Mouse (Mus musculus) ES-Bruce4 (cell line): ENCODE data around the gene Prg2. TPM values are rescaled to one million over a fixed set of nuclear protein-coding genes. Genes with fewer than 3 reads are reported as not detected.

ENCODE experiments used
- H3K27ac ChIP-seq: 2 replicates; pipeline ENCODE4 v1.5.1; 2012; ENCODE audit warnings: low read length, inconsistent platforms; ENCODE audit not compliant: insufficient read depth
- H3K27me3 ChIP-seq: 2 replicates; pipeline ENCODE4 v1.6.1; 2012; ENCODE audit warnings: mild to moderate bottlenecking, low read length, inconsistent platforms; ENCODE audit not compliant: control insufficient read depth, poor library complexity, insufficient read depth, severe bottlenecking
- H3K36me3 ChIP-seq: 2 replicates; pipeline ENCODE4 v1.6.1; 2012; ENCODE audit warnings: inconsistent platforms, mild to moderate bottlenecking, low read length, moderate library complexity; ENCODE audit not compliant: control insufficient read depth, poor library complexity, insufficient read depth, severe bottlenecking
- H3K4me1 ChIP-seq: one replicate; pipeline ENCODE4 v1.8.1; 2011; ENCODE audit warnings: low read length; ENCODE audit not compliant: control insufficient read depth, insufficient read depth
- H3K4me3 ChIP-seq: 2 replicates; pipeline ENCODE4 v1.5.1; 2011; ENCODE audit warnings: low read depth, mild to moderate bottlenecking, low read length
- H3K9ac ChIP-seq: 2 replicates; pipeline ENCODE4 v1.6.1; 2012; ENCODE audit warnings: low read depth, mild to moderate bottlenecking, inconsistent platforms; ENCODE audit not compliant: poor library complexity, severe bottlenecking
- H3K9me3 ChIP-seq: replicated peaks from 2 replicates; pipeline ENCODE4 v1.6.1; 2012; ENCODE audit warnings: mild to moderate bottlenecking, low read length, inconsistent platforms; ENCODE audit not compliant: control insufficient read depth, poor library complexity, insufficient read depth, severe bottlenecking
- CTCF ChIP-seq: IDR thresholded peaks from one replicate; pipeline ENCODE4 v1.8.1; 2011; ENCODE audit warnings: low read depth, low read length
- EP300 ChIP-seq: IDR thresholded peaks from 2 replicates; pipeline ENCODE4 v1.6.1; 2011; ENCODE audit warnings: low read depth, low read length; ENCODE audit not compliant: insufficient read depth
- POLR2A ChIP-seq: IDR thresholded peaks from one replicate; pipeline ENCODE4 v1.8.1; 2011; ENCODE audit warnings: low read length; ENCODE audit not compliant: insufficient read depth
- polyA plus RNA-seq: library from polyadenylated mRNA; stranded (reverse); fragments of >200 nt; gene quantifications from 2 replicates; pipeline ENCODE4 v1.2.4, GENCODE M21; 2011; ENCODE audit warnings: low read depth; ENCODE audit not compliant: missing spikeins, insufficient read depth, insufficient read length

The Prg2 gene
- polyA plus RNA-seq, 1 experiment, result not detected

- Histone ChIP-seq H3K9ac (no peak overlapping the region), H3K4me3 (no peak overlapping the region), H3K4me1 (no peaks in the 10 kb centered on the region), H3K9me3 (no peaks in the 10 kb centered on the region), H3K27ac (no peak overlapping the region), H3K27me3 (no peaks in the 10 kb centered on the region), H3K36me3 (no peaks in the 10 kb centered on the region)
- TF ChIP-seq POLR2A (no peak), EP300 (no peak), CTCF (no peak)
Measured at GRCm38 (mm10) chr2:84964111-84964801, 16.0 kb upstream of the Prg2 start.

- TF ChIP-seq CTCF (no peak), POLR2A (no peak), EP300 (no peak)
- no peaks in the 10 kb centered on the region for H3K36me3 ChIP-seq
Measured at GRCm38 (mm10) chr2:84967318-84967991, 12.8 kb upstream of the Prg2 start.

GRCm38 (mm10) chr2:84975580-84975979 lies 4.7 kb upstream of the Prg2 start:
- TF ChIP-seq POLR2A (no peak), EP300 (no peak), CTCF (no peak)
- H3K9me3 ChIP-seq, result no peaks in the 10 kb centered on the region
- no peak overlapping the region for H3K4me3 ChIP-seq
- H3K27ac ChIP-seq, result no peak overlapping the region
- no peaks in the 10 kb centered on the region for H3K36me3 ChIP-seq
- no peak overlapping the region for H3K9ac ChIP-seq
- no peaks in the 10 kb centered on the region for H3K4me1 ChIP-seq
- H3K27me3 ChIP-seq, result no peaks in the 10 kb centered on the region

More at GRCm38 (mm10) chr2:84967318-84967991, 12.8 kb upstream of the Prg2 start:
- Histone ChIP-seq H3K9ac (no peak overlapping the region), H3K4me3 (no peak overlapping the region), H3K4me1 (no peaks in the 10 kb centered on the region), H3K9me3 (no peaks in the 10 kb centered on the region), H3K27me3 (no peaks in the 10 kb centered on the region), H3K27ac (no peak overlapping the region)

- TF ChIP-seq EP300 (no peak), POLR2A (no peak), CTCF (no peak)
- Histone ChIP-seq H3K4me3 (no peak within 1 kb of the TSS), H3K27me3 (no peaks in the 10 kb centered on the region), H3K27ac (no peak within 1 kb of the TSS), H3K4me1 (no peaks in the 10 kb centered on the region), H3K9me3 (no peaks in the 10 kb centered on the region), H3K9ac (no peak within 1 kb of the TSS), H3K36me3 (no peaks in the 10 kb centered on the region)
Measured at GRCm38 (mm10) chr2:84987930-84988329, 7.7 kb downstream of the Prg2 start, which contains the start of gene Prg3. Gene Prg3, plus strand, starts transcription at chr2:84988215.

- H3K4me3 ChIP-seq, result no peak overlapping the region
- H3K9me3 ChIP-seq, result no peaks in the 10 kb centered on the region
- no peaks in the 10 kb centered on the region for H3K36me3 ChIP-seq
- no peak overlapping the region for H3K9ac ChIP-seq
- no peak overlapping the region for H3K27ac ChIP-seq
- H3K4me1 ChIP-seq, result no peaks in the 10 kb centered on the region
- TF ChIP-seq EP300 (no peak), CTCF (no peak), POLR2A (no peak)
- no peaks in the 10 kb centered on the region for H3K27me3 ChIP-seq
Measured at GRCm38 (mm10) chr2:84996376-84996775, 16.1 kb downstream of the Prg2 start.

GRCm38 (mm10) chr2:84999486-85000181 lies 19.4 kb downstream of the Prg2 start:
- H3K27me3 ChIP-seq, result no peaks in the 10 kb centered on the region
- no peaks in the 10 kb centered on the region for H3K4me1 ChIP-seq
- H3K4me3 ChIP-seq, result no peak overlapping the region
- no peaks in the 10 kb centered on the region for H3K36me3 ChIP-seq
- TF ChIP-seq CTCF (no peak), EP300 (no peak), POLR2A (no peak)
- H3K9me3 ChIP-seq, result no peaks in the 10 kb centered on the region
- H3K9ac ChIP-seq, result no peak overlapping the region
- H3K27ac ChIP-seq, result no peak overlapping the region
